Mouse (Mus musculus) megakaryocyte, embryonic 14.5 days (primary cell): ENCODE measurements around the gene Atp2b4.

Source experiments
- FLI1 ChIP-seq: IDR thresholded peaks from 2 replicates; pipeline ENCODE4 v1.6.1; 2012; ENCODE audit warnings: low read length, inconsistent platforms, mixed read lengths
- GATA1 ChIP-seq: IDR thresholded peaks from 3 replicates; pipeline ENCODE4 v1.6.1; 2012; ENCODE audit warnings: mixed read lengths, low read length, inconsistent platforms, borderline replicate concordance

- TF ChIP-seq FLI1 (no peak), GATA1 (no peak)
These were observed 47.5 kb downstream of the Atp2b4 start for GRCm38 (mm10) chr1:133753325-133753724.
